Mouse (Mus musculus): Measurements from ENCODE around the gene Rnf24. TPM values are rescaled to one million over a fixed set of nuclear protein-coding genes. Genes with fewer than 3 reads are reported as not detected.
"Not testable (repeated sequence)": the region's sequence is repeated elsewhere in the genome, so short reads cannot be mapped to it uniquely, and the experiment has no call there.

Rnf24 gene
- polyA plus RNA-seq, 1 experiment, result 1.2 TPM

- WGBS, result 62% methylated on average over 3 of the region's 3 CpGs
Observed at GRCm38 (mm10) chr2:131345556-131345955, 7.1 kb downstream of the Rnf24 start.

GRCm38 (mm10) chr2:131344449-131344848 is 8.2 kb downstream of the Rnf24 start:
- Histone ChIP-seq H3K36me3 (ENCODE audit: control insufficient read depth, insufficient read depth, low read length) (no peaks in the 10 kb centered on the region), H3K4me3 (ENCODE audit: extremely low read depth, insufficient read depth, insufficient read length) (no peak overlapping the region), H3K4me1 (ENCODE audit: control insufficient read depth, insufficient read depth, insufficient read length) (no peaks in the 10 kb centered on the region), H3K27me3 (ENCODE audit: control insufficient read depth, insufficient read depth, low read length) (no peaks in the 10 kb centered on the region), H3K27ac (ENCODE audit: insufficient read depth, low read length) (no peak overlapping the region)
- 82% methylated on average over 3 of the region's 3 CpGs for WGBS
- no peak for TF ChIP-seq POLR2A (IDR thresholded peaks at IDR 0.05; ENCODE audit: low read depth, low read length)
- no peak for TF ChIP-seq CTCF (IDR thresholded peaks at IDR 0.05; ENCODE audit: extremely low read depth, insufficient read depth, insufficient read length, insufficient replicate concordance)
- no peak for DNase-seq (ENCODE audit: low read depth in 1 of 2, low spot score in 2 of 2)

More at GRCm38 (mm10) chr2:131345556-131345955, 7.1 kb downstream of the Rnf24 start:
- H3K27me3 ChIP-seq (ENCODE audit: control insufficient read depth, insufficient read depth, low read length), result no peaks in the 10 kb centered on the region
- no peaks in the 10 kb centered on the region for H3K36me3 ChIP-seq (ENCODE audit: control insufficient read depth, insufficient read depth, low read length)
- no peak overlapping the region for H3K4me3 ChIP-seq (ENCODE audit: extremely low read depth, insufficient read depth, insufficient read length)
- DNase-seq (ENCODE audit: low read depth in 1 of 2, low spot score in 2 of 2), result no peak
- H3K4me1 ChIP-seq (ENCODE audit: control insufficient read depth, insufficient read depth, insufficient read length), result no peaks in the 10 kb centered on the region
- no peak for TF ChIP-seq CTCF (IDR thresholded peaks at IDR 0.05; ENCODE audit: extremely low read depth, insufficient read depth, insufficient read length, insufficient replicate concordance)
- no peak overlapping the region for H3K27ac ChIP-seq (ENCODE audit: insufficient read depth, low read length)

GRCm38 (mm10) chr2:131337602-131338001 is 15.1 kb downstream of the Rnf24 start:
- TF ChIP-seq POLR2A (IDR thresholded peaks at IDR 0.05; ENCODE audit: low read depth, low read length), result no peak
- TF ChIP-seq CTCF (IDR thresholded peaks at IDR 0.05; ENCODE audit: extremely low read depth, insufficient read depth, insufficient read length, insufficient replicate concordance), result no peak
- Histone ChIP-seq H3K36me3 (ENCODE audit: control insufficient read depth, insufficient read depth, low read length) (no peaks in the 10 kb centered on the region), H3K27ac (ENCODE audit: insufficient read depth, low read length) (no peak overlapping the region), H3K4me1 (ENCODE audit: control insufficient read depth, insufficient read depth, insufficient read length) (no peaks in the 10 kb centered on the region), H3K27me3 (ENCODE audit: control insufficient read depth, insufficient read depth, low read length) (no peaks in the 10 kb centered on the region), H3K4me3 (ENCODE audit: extremely low read depth, insufficient read depth, insufficient read length) (no peak overlapping the region)
- no peak for DNase-seq (ENCODE audit: low read depth in 1 of 2, low spot score in 2 of 2)
- 84% methylated on average over 6 of the region's 6 CpGs for WGBS

- WGBS, result 92% methylated on average over 3 of the region's 3 CpGs
- TF ChIP-seq POLR2A (IDR thresholded peaks at IDR 0.05; ENCODE audit: low read depth, low read length), result no peak
- no peak for TF ChIP-seq CTCF (IDR thresholded peaks at IDR 0.05; ENCODE audit: extremely low read depth, insufficient read depth, insufficient read length, insufficient replicate concordance)
- H3K4me3 ChIP-seq (ENCODE audit: extremely low read depth, insufficient read depth, insufficient read length), result no peak overlapping the region
- no peak overlapping the region for H3K27ac ChIP-seq (ENCODE audit: insufficient read depth, low read length)
- no peaks in the 10 kb centered on the region for H3K36me3 ChIP-seq (ENCODE audit: control insufficient read depth, insufficient read depth, low read length)
- no peak for DNase-seq (ENCODE audit: low read depth in 1 of 2, low spot score in 2 of 2)
- H3K27me3 ChIP-seq (ENCODE audit: control insufficient read depth, insufficient read depth, low read length), result no peaks in the 10 kb centered on the region
- H3K4me1 ChIP-seq (ENCODE audit: control insufficient read depth, insufficient read depth, insufficient read length), result no peaks in the 10 kb centered on the region
Observed at GRCm38 (mm10) chr2:131330548-131330947, 22.1 kb downstream of the Rnf24 start.

- TF ChIP-seq CTCF (IDR thresholded peaks at IDR 0.05; ENCODE audit: extremely low read depth, insufficient read depth, insufficient read length, insufficient replicate concordance) (no peak), POLR2A (IDR thresholded peaks at IDR 0.05; ENCODE audit: low read depth, low read length) (no peak)
- no peaks in the 10 kb centered on the region for H3K27me3 ChIP-seq (ENCODE audit: control insufficient read depth, insufficient read depth, low read length)
- 93% methylated on average over 1 of the region's 1 CpGs for WGBS
- no peak overlapping the region for H3K27ac ChIP-seq (ENCODE audit: insufficient read depth, low read length)
- no peak overlapping the region for H3K4me3 ChIP-seq (ENCODE audit: extremely low read depth, insufficient read depth, insufficient read length)
- no peaks in the 10 kb centered on the region for H3K4me1 ChIP-seq (ENCODE audit: control insufficient read depth, insufficient read depth, insufficient read length)
- H3K36me3 ChIP-seq (ENCODE audit: control insufficient read depth, insufficient read depth, low read length), result no peaks in the 10 kb centered on the region
- DNase-seq (ENCODE audit: low read depth in 1 of 2, low spot score in 2 of 2), result no peak
Observed at GRCm38 (mm10) chr2:131328981-131329380, 23.7 kb downstream of the Rnf24 start.

GRCm38 (mm10) chr2:131326044-131326443 is 26.6 kb downstream of the Rnf24 start:
- no peak overlapping the region for H3K27ac ChIP-seq (ENCODE audit: insufficient read depth, low read length)
- no peaks in the 10 kb centered on the region for H3K36me3 ChIP-seq (ENCODE audit: control insufficient read depth, insufficient read depth, low read length)
- no peak for TF ChIP-seq POLR2A (IDR thresholded peaks at IDR 0.05; ENCODE audit: low read depth, low read length)
- no peaks in the 10 kb centered on the region for H3K27me3 ChIP-seq (ENCODE audit: control insufficient read depth, insufficient read depth, low read length)
- 40% methylated on average over 3 of the region's 3 CpGs for WGBS
- no peak for DNase-seq (ENCODE audit: low read depth in 1 of 2, low spot score in 2 of 2)
- no peak overlapping the region for H3K4me3 ChIP-seq (ENCODE audit: extremely low read depth, insufficient read depth, insufficient read length)
- H3K4me1 ChIP-seq (ENCODE audit: control insufficient read depth, insufficient read depth, insufficient read length), result peaks cover 1% of the 10 kb centered on the region

GRCm38 (mm10) chr2:131323675-131324074 is 29.0 kb downstream of the Rnf24 start:
- no peaks in the 10 kb centered on the region for H3K27me3 ChIP-seq (ENCODE audit: control insufficient read depth, insufficient read depth, low read length)
- no peak overlapping the region for H3K4me3 ChIP-seq (ENCODE audit: extremely low read depth, insufficient read depth, insufficient read length)
- DNase-seq (ENCODE audit: low read depth in 1 of 2, low spot score in 2 of 2), result no peak
- WGBS, result 80% methylated on average over 1 of the region's 1 CpGs
- no peak overlapping the region for H3K27ac ChIP-seq (ENCODE audit: insufficient read depth, low read length)
- TF ChIP-seq CTCF (IDR thresholded peaks at IDR 0.05; ENCODE audit: extremely low read depth, insufficient read depth, insufficient read length, insufficient replicate concordance) (no peak), POLR2A (IDR thresholded peaks at IDR 0.05; ENCODE audit: low read depth, low read length) (no peak)
- H3K36me3 ChIP-seq (ENCODE audit: control insufficient read depth, insufficient read depth, low read length), result no peaks in the 10 kb centered on the region
- peaks cover 5% of the 10 kb centered on the region for H3K4me1 ChIP-seq (ENCODE audit: control insufficient read depth, insufficient read depth, insufficient read length)

- not testable (repeated sequence) for H3K27me3 ChIP-seq (ENCODE audit: control insufficient read depth, insufficient read depth, low read length); H3K4me3 ChIP-seq (ENCODE audit: extremely low read depth, insufficient read depth, insufficient read length); H3K4me1 ChIP-seq (ENCODE audit: control insufficient read depth, insufficient read depth, insufficient read length); H3K36me3 ChIP-seq (ENCODE audit: control insufficient read depth, insufficient read depth, low read length)
- WGBS, result 1% methylated on average over 3 of the region's 3 CpGs
- peak overlapping the region; percentile 64 for H3K27ac ChIP-seq (ENCODE audit: insufficient read depth, low read length)
- peak; percentile 8 to 15 for DNase-seq (ENCODE audit: low read depth in 1 of 2, low spot score in 2 of 2)
Observed at GRCm38 (mm10) chr2:131321192-131321591, 31.5 kb downstream of the Rnf24 start.

Measured in spleen, adult 2 months (tissue).